Mouse (Mus musculus): ENCODE measurements around the gene Mbd5. TPM values are rescaled to one million over a fixed set of nuclear protein-coding genes. Genes with fewer than 3 reads are reported as not detected.

Mbd5 gene
- polyA plus RNA-seq, 1 experiment from 2014 or later: 29.0 TPM

GRCm38 (mm10) chr2:49358128-49358814 is 409.0 kb downstream of the Mbd5 start:
- H3K36me3 ChIP-seq (ENCODE audit: insufficient read depth): no peaks in the 10 kb centered on the region
- H3K9ac ChIP-seq: no peak overlapping the region
- ATAC-seq (ENCODE audit: insufficient read depth): no peak; the same call in 1 of the 2 replicates
- no peaks in the 10 kb centered on the region for H3K27me3 ChIP-seq (ENCODE audit: insufficient read depth, low read length)
- WGBS: 77% methylated on average over 7 of the region's 7 CpGs
- DNase-seq: no peak
- no peaks in the 10 kb centered on the region for H3K4me1 ChIP-seq (ENCODE audit: insufficient read depth)
- no peaks in the 10 kb centered on the region for H3K9me3 ChIP-seq (ENCODE audit: low read depth, low read length)
- no peak overlapping the region for H3K27ac ChIP-seq (ENCODE audit: low read depth)
- no peak overlapping the region for H3K4me2 ChIP-seq
- TF ChIP-seq CTCF (IDR thresholded peaks at IDR 0.05; ENCODE audit: low read depth): no peak
- H3K4me3 ChIP-seq (ENCODE audit: low read depth, low read length): no peak overlapping the region

GRCm38 (mm10) chr2:49358839-49359520 is 409.7 kb downstream of the Mbd5 start:
- ATAC-seq (ENCODE audit: insufficient read depth) (peak; percentile 44), DNase-seq (peak; percentile 76)
- Histone ChIP-seq H3K4me1 (ENCODE audit: insufficient read depth) (no peaks in the 10 kb centered on the region), H3K9me3 (ENCODE audit: low read depth, low read length) (no peaks in the 10 kb centered on the region), H3K4me3 (ENCODE audit: low read depth, low read length) (no peak overlapping the region), H3K27ac (ENCODE audit: low read depth) (no peak overlapping the region), H3K4me2 (no peak overlapping the region), H3K27me3 (ENCODE audit: insufficient read depth, low read length) (no peaks in the 10 kb centered on the region), H3K36me3 (ENCODE audit: insufficient read depth) (no peaks in the 10 kb centered on the region), H3K9ac (no peak overlapping the region)
- peak; percentile 68 for TF ChIP-seq CTCF (IDR thresholded peaks at IDR 0.05; ENCODE audit: low read depth)
- WGBS: 70% methylated on average over 4 of the region's 4 CpGs

GRCm38 (mm10) chr2:49359706-49360105 is 410.4 kb downstream of the Mbd5 start:
- Histone ChIP-seq H3K27ac (ENCODE audit: low read depth) (no peak overlapping the region), H3K4me3 (ENCODE audit: low read depth, low read length) (no peak overlapping the region), H3K4me1 (ENCODE audit: insufficient read depth) (no peaks in the 10 kb centered on the region), H3K4me2 (no peak overlapping the region), H3K9me3 (ENCODE audit: low read depth, low read length) (no peaks in the 10 kb centered on the region), H3K36me3 (ENCODE audit: insufficient read depth) (no peaks in the 10 kb centered on the region), H3K9ac (no peak overlapping the region), H3K27me3 (ENCODE audit: insufficient read depth, low read length) (no peaks in the 10 kb centered on the region)
- ATAC-seq (ENCODE audit: insufficient read depth) (no peak), DNase-seq (no peak)
- peak; percentile 26; the same call in 1 of the 2 replicates for TF ChIP-seq CTCF (IDR thresholded peaks at IDR 0.05; ENCODE audit: low read depth)
- 56% methylated on average over 4 of the region's 4 CpGs for WGBS

- H3K27me3 ChIP-seq (ENCODE audit: insufficient read depth, low read length): no peaks in the 10 kb centered on the region
- H3K36me3 ChIP-seq (ENCODE audit: insufficient read depth): no peaks in the 10 kb centered on the region
- no peaks in the 10 kb centered on the region for H3K4me1 ChIP-seq (ENCODE audit: insufficient read depth)
- no peaks in the 10 kb centered on the region for H3K9me3 ChIP-seq (ENCODE audit: low read depth, low read length)
- TF ChIP-seq CTCF (IDR thresholded peaks at IDR 0.05; ENCODE audit: low read depth): no peak
- DNase-seq (no peak), ATAC-seq (ENCODE audit: insufficient read depth) (no peak)
- 47% methylated on average over 5 of the region's 5 CpGs for WGBS
- no peak overlapping the region for H3K4me2 ChIP-seq
- H3K9ac ChIP-seq: no peak overlapping the region
- no peak overlapping the region for H3K4me3 ChIP-seq (ENCODE audit: low read depth, low read length)
- no peak overlapping the region for H3K27ac ChIP-seq (ENCODE audit: low read depth)
These were observed 415.2 kb downstream of the Mbd5 start for GRCm38 (mm10) chr2:49364546-49364945.

GRCm38 (mm10) chr2:49366878-49367545 is 417.7 kb downstream of the Mbd5 start:
- 74% methylated on average over 14 of the region's 14 CpGs for WGBS
- H3K4me1 ChIP-seq (ENCODE audit: insufficient read depth): no peaks in the 10 kb centered on the region

GRCm38 (mm10) chr2:49367546-49367917 is 418.2 kb downstream of the Mbd5 start:
- Histone ChIP-seq H3K27ac (ENCODE audit: low read depth) (no peak overlapping the region), H3K4me1 (ENCODE audit: insufficient read depth) (0 out of 2 replicates have a peak, but pooled peaks cover 2% of the 10 kb centered on the region), H3K9me3 (ENCODE audit: low read depth, low read length) (no peaks in the 10 kb centered on the region), H3K27me3 (ENCODE audit: insufficient read depth, low read length) (no peaks in the 10 kb centered on the region), H3K9ac (no peak overlapping the region), H3K4me2 (no peak overlapping the region), H3K36me3 (ENCODE audit: insufficient read depth) (no peaks in the 10 kb centered on the region), H3K4me3 (ENCODE audit: low read depth, low read length) (no peak overlapping the region)
- ATAC-seq (ENCODE audit: insufficient read depth) (no peak), DNase-seq (no peak)
- 61% methylated on average over 17 of the region's 17 CpGs for WGBS
- TF ChIP-seq CTCF (IDR thresholded peaks at IDR 0.05; ENCODE audit: low read depth): no peak

More at GRCm38 (mm10) chr2:49366878-49367545, 417.7 kb downstream of the Mbd5 start:
- Histone ChIP-seq H3K9ac (no peak overlapping the region), H3K27ac (ENCODE audit: low read depth) (no peak overlapping the region), H3K4me3 (ENCODE audit: low read depth, low read length) (no peak overlapping the region), H3K36me3 (ENCODE audit: insufficient read depth) (no peaks in the 10 kb centered on the region), H3K9me3 (ENCODE audit: low read depth, low read length) (no peaks in the 10 kb centered on the region), H3K4me2 (no peak overlapping the region), H3K27me3 (ENCODE audit: insufficient read depth, low read length) (no peaks in the 10 kb centered on the region)
- TF ChIP-seq CTCF (IDR thresholded peaks at IDR 0.05; ENCODE audit: low read depth): no peak
- ATAC-seq (ENCODE audit: insufficient read depth) (no peak), DNase-seq (no peak)

- no peak for TF ChIP-seq CTCF (IDR thresholded peaks at IDR 0.05; ENCODE audit: low read depth)
- no peak for ATAC-seq (ENCODE audit: insufficient read depth)
- no peak overlapping the region for H3K4me2 ChIP-seq
- H3K27ac ChIP-seq (ENCODE audit: low read depth): no peak overlapping the region
- DNase-seq: no peak
- no peak overlapping the region for H3K9ac ChIP-seq
- no peak overlapping the region for H3K4me3 ChIP-seq (ENCODE audit: low read depth, low read length)
- WGBS: 76% methylated on average over 5 of the region's 5 CpGs
- no peaks in the 10 kb centered on the region for H3K27me3 ChIP-seq (ENCODE audit: insufficient read depth, low read length)
- H3K36me3 ChIP-seq (ENCODE audit: insufficient read depth): no peaks in the 10 kb centered on the region
- H3K9me3 ChIP-seq (ENCODE audit: low read depth, low read length): no peaks in the 10 kb centered on the region
- 0 out of 2 replicates have a peak, but pooled peaks cover 3% of the 10 kb centered on the region for H3K4me1 ChIP-seq (ENCODE audit: insufficient read depth)
These were observed 422.3 kb downstream of the Mbd5 start for GRCm38 (mm10) chr2:49371632-49372031.

All from lung, embryonic 14.5 days (tissue).